Mouse (Mus musculus) left cerebral cortex, postnatal 14 days (tissue): Measurements from ENCODE around the gene Zyg11b. TPM values are rescaled to one million over a fixed set of nuclear protein-coding genes. Genes with fewer than 3 reads are reported as not detected.

Experiments
- DNase-seq, 2 experiments: peaks; one replicate each; pipeline ENCODE4 v3.0.0; 2021 to 2022; ENCODE audit warnings: low spot score in 2 of 2, mixed read lengths in 1 of 2
- intact Hi-C: fragments of 180-260 bp; cut with DNase I; formaldehyde crosslinking; loops from one replicate; pipeline ENCODE4 v1.15.1; 2025
- long read RNA-seq, 2 experiments: library from polyadenylated mRNA; stranded (forward); transcript quantifications; one replicate each; pipeline ENCODE4 v2.0.0; 2021
- total RNA-seq, 2 experiments: library from RNA; stranded (reverse); gene quantifications; 2 replicates each; pipeline ENCODE4 v1.2.3; 2021

The Zyg11b gene
- total RNA-seq = 100 to 1,000 TPM; 132 to 137 TPM
- long read RNA-seq, experiment 1, full-length matches to known transcripts = 1 of 16 reads
- long read RNA-seq, experiment 1, partial matches to known transcripts = 0 of 16 reads
- long read RNA-seq, experiment 1, other reads (novel, unspliced or antisense) = 15 of 16 reads
- long read RNA-seq, experiment 2, full-length matches to known transcripts = 4 of 21 reads
- long read RNA-seq, experiment 2, partial matches to known transcripts = 1 of 21 reads
- long read RNA-seq, experiment 2, other reads (novel, unspliced or antisense) = 16 of 21 reads

DNA sequence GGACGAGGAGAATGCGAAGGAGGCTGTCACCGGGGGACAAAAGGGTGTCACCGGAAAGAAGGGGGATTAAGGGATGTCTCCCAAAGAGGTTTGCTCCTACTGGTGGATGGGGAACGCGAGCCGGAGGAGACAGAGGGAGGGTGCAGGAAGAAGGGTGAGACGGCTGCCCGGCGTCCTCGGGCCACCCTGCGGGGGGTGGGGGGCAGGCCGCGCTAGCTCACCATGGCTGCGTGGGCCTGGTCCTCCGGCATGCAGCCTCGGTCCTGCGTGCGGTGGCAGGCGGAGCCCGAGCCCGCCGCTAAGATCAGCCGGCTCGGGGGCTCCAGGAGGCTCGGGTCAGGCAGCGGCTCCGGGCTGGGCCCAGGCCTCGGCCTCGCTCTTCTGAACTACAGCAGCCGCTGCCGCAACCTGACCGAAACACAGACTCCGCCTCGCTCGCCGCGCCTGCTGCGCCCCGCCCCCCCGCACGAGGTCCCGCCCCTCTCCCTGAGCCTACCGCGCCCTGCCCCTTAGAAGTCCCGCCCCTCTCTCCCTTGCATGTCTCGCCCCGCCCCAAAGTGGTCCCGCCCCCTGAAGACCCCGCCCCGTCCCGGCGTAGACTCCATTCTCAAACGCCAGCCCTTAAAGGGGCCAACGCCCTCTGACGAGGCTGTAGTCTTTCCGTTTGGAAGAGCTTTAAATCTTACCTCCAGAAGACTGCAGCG, at the start of gene Zyg11b:
Gene Zyg11b (minus strand): TSS at position 427 of the 704 bp plus-strand sequence.
- intact Hi-C loops = no loop called here
- peak; percentile 84 to 85 for DNase-seq

DNA sequence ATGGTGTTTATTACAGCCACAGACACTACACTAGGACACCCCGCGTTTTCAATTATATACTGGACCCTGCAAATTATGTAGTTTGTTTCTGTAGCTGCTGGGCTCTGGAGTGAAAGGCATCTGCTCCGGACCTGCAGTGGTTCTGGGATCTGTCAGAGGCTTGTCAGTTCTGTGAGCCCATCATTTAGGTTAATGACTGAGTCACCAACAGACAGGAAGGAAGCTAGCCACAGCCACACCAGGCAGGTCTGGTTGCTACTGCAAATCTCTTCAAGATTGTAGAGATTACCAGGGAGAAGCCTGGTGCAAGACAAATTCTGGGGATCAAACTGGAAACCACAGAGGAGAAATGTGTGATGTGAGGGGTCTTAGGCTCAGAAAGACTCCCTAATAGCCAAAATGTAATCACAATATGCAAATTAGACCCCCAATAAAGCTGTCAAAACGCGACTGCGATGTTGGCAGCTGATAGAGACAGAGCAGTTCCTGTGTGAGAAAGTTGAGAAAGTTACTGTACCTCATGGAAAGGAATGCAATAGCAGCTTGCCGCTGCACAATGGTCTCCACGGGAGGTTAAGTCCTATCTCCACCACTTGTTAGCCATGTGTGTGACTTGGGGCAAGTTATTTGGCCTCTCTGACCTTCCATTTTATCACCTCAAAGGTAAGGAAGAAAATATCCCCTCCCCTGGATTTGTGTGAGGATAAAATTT, 49.1 kb upstream of the Zyg11b start:
- DNase-seq = no peak
- intact Hi-C loops = no loop called here

DNA sequence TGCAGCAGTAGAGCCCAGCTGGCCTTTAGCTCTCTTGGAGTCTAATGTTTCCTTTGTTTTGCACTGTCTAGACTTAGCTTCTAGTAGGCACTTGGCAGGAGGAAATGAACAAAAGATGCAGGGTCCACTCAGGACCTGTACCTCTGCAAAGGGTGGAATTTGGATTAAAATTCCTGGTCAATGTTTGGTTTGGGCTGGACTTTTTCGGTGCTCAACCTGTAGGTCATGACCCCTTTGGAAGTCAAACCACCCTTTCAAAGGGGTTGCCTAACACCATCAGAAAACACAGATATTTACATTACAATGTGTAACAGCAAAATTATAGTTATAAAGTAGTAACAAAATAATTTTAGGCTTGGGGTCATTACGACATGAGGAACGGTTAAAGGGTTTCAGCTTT, 48.2 kb upstream of the Zyg11b start:
- no peak for DNase-seq
- intact Hi-C loops = no loop called here

DNA sequence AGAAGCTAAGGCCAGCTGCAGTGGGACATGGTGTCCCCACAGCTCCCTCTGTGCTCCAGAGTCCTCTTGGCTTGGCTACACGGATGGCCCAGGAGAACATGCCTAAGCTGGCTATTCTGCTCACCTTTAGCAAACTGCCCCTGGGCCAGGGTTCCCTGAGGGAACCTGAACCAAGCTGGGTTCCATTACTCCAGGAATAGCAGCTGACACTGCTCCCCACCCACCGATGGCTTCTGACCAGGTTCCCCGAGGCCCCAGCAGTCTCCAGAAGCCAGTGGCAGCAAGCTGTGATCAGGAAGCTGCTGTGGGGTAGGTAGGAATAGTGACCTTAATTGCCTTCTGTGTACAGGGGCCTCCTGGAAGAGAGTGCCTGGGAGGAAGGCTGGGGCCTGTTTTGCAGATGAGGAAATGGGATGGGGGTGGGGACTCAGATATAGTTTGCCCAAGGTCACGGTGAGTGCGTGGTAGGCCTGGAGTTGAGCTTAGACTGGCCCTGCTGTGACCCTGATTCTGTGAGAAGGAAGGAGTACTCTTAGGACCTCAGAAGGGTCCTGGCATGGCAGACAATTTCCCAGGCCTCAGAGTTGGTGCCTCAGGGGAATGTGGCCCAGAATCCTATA, 47.5 kb upstream of the Zyg11b start:
- intact Hi-C loops = no loop called here
- DNase-seq = no peak

DNA sequence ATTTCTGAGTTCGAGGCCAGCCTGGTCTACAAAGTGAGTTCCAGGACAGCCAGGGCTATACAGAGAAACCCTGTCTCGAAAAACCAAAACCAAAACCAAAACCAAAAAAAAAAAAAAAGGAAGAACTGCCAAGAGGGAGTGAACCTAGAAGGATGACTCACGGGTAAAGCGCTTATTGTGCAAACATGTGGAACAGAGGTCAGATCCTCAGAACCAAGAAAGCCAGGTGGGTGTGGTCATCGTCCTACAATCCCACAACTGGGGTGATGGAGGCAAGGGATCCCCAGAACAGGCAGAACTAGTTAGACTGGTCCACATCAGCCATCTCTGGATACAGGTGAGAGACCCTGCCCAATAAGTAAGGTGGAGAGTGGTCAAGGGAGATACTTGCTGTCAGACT, 46.2 kb upstream of the Zyg11b start:
- no peak for DNase-seq
- intact Hi-C loops = no loop called here

DNA sequence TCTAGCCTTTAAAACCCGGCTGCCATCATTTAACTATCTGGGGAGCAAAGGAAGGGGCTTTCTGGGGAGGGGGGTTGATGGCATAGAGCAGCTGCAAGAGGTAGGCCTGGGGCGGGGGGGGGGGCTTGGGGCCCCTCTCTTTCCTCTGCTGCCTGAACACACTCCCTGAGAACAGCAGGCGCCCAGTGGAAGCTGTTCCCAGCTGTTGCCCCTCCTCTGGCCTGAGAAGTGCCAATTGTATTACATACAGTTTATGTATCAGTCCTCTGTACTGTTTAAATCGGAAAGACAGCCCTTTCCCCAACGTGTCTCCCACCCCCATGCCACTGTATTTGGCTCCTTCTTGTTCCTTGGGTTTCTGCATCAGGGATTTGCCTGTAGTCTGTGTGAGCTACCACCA, 44.9 kb upstream of the Zyg11b start:
- intact Hi-C loops = no loop called here
- DNase-seq = no peak

DNA sequence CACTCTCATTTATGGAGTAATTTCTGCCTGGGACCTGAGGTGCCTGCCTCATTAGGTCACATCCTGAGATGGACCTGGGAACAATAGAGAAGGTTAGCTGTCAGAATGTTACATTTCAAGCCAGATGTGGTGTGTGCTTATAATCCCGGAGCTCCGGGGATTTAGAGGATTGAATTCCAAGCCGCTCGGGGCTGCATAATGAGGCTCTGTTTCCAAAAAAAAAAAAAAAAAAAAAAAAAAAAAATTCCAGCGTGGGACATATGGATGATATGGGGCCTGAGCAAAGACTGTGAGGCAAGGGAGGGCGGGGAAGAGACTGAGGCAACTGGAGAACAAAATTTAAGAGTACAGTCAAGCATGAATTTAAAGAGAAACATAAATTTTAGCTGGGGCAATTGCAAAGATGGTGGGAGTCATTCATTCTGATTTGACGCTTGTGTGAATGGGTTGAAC, 43.8 kb upstream of the Zyg11b start:
- DNase-seq = no peak
- intact Hi-C loops = no loop called here

DNA sequence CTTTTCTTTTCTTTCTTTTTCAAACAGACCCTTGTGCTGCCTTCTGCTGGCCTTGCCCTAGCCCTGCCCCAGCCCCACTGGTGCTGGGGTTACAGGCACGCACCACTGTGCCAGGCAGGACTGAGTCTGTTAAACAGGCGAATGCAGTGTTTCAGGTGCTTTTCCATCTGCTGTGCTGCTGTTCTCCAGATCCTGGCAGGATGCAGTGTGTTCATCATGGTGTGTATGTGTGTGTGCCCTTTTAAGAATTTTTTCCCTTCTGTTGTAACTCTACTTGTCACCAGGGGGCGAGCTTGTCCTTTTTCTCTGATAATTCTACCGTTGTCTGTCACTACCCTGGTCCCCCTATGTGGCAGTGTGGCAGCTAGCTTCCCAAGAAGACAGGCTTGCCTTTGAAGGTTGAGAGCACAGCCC, 38.4 kb upstream of the Zyg11b start:
- peak; percentile 74 to 83 for DNase-seq
- intact Hi-C loops = loop anchor here (5.0 to 10.0 kb wide), 2 partner anchors 123 to 236 kb away; partner anchors contain the start of genes Orc1 and Prpf38a

DNA sequence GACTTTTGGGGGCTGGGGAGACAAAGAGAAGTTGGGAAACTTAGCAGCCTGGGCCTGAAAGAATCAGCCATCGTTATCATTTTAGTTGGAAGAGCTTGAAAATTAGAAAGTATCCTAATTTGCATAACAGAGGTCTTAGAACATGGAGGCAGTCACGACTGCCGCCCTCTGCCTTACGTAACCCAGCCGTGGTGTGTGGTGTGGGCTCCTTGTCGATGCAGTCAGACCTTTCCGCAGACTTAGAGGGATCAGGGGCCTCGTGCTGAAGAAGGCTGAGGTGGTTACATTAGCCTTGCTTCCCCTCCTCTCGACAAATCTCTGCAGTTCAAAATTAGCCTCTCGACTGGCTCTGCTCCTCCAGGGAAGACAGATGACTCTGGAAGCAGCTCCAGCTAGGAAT, 37.9 kb upstream of the Zyg11b start:
- intact Hi-C loops = loop anchor here (5.0 to 10.0 kb wide), 2 partner anchors 123 to 236 kb away; partner anchors contain the start of genes Orc1 and Prpf38a
- peak; percentile 50 to 55 for DNase-seq

DNA sequence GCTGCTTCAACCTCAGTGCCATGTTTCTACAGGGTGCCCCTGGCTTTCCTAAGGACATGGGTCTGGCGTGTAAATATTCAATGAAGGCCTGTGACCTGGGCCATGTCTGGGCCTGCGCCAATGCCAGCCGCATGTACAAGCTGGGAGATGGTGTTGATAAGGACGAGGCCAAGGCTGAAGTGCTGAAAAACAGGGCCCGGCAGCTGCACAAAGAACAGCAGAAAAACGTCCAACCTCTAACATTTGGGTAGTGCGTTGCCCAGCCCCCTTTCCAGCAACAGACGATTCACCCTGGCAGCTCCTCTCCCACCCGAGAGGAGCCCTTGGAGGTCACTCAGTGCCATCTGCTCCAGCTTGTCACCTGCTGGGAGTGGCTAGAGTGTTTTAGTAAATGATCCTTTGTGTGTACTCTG, 37.4 kb upstream of the Zyg11b start:
- intact Hi-C loops = loop anchor here (5.0 to 10.0 kb wide), 2 partner anchors 124 to 236 kb away; partner anchors contain the start of genes Orc1 and Prpf38a
- DNase-seq = no peak

DNA sequence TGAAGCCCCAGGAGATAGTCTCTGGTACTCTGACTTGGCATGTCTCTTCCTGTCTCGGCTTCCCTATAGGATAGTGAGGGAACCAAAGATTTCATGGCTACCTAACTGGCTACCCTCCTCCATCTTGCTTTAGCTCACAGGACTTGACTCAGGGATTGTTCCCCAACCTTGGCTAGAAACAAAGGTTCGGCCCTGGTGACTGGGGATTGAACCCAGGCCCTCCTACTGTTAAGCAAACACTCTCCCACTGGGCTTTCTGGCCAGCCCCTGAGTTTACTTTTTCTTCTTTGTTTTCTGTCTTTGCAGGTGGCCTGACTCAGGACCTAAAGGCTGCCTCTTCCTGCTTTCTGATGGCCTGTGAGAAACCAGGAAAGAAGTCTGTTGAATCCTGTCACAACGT, 36.9 kb upstream of the Zyg11b start:
- intact Hi-C loops = loop anchor here (5.0 to 10.0 kb wide), 2 partner anchors 124 to 237 kb away; partner anchors contain the start of genes Orc1 and Prpf38a
- no peak for DNase-seq

DNA sequence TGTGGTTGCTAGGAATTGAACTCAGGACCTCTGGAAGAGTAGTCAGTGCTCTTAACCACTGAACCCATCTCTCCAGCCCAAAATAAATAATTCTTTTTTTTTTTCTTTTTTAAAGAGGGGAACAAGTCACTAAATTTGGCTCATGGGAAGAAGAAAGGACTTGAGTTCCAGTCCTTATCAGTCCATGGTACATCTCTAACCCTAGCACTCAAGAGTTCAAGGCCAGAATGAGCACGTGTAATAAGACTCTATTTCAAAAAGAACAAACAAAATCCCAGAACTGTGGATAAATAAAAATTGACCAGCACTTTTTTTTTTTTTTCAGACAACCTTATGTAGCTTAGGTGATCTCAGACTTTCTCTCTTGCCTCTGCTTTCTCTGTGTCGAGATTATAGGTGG, 35.9 kb upstream of the Zyg11b start:
- intact Hi-C loops = loop anchor here (5.0 to 10.0 kb wide), 2 partner anchors 126 to 238 kb away; partner anchors contain the start of genes Orc1 and Prpf38a
- DNase-seq = no peak

DNA sequence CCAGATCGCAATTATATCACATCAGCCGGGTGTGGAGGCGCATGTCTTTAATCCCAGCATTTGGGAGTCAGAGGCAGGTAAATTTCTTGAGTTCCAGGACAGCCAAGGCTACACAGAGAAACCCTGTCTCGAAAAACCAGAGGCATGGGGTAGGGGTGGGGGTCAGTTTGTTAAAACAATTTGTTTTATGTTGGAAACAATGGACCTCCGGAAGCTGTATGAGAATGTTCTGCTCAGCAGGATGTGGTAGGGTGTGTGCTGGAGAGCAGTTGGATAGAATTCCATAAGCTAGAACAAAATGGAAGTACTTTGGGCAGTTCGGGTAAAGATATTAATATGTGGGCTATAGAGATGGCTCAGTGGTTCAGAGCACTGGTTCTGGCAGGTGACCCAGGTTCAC, 34.5 kb upstream of the Zyg11b start:
- intact Hi-C loops = loop anchor here (5.0 to 10.0 kb wide), 2 partner anchors 127 to 239 kb away; partner anchors contain the start of genes Orc1 and Prpf38a
- no peak for DNase-seq

DNA sequence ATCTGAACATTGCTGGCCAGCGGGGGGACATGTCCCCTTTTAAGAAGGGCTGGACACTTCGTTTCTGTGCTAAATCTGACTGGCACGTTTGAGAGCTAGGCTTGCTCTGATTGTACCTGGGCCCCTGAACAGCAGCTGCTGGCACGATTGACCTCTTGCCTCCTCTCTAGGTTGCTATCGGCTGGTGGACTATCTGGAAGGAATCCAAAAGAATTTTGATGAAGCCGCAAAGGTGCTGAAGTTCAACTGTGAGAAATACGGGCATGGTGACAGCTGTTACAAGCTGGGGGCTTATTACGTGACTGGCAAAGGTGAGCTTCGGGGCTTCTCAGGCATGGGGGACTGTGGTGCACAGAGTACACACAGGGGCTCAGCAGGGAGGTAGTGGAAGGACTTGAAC, 31.1 kb upstream of the Zyg11b start:
- intact Hi-C loops = loop anchor here (10.0 kb wide), 1 partner anchor 243 kb away; the partner anchor contains the start of genes Orc1 and Prpf38a
- DNase-seq = no peak

DNA sequence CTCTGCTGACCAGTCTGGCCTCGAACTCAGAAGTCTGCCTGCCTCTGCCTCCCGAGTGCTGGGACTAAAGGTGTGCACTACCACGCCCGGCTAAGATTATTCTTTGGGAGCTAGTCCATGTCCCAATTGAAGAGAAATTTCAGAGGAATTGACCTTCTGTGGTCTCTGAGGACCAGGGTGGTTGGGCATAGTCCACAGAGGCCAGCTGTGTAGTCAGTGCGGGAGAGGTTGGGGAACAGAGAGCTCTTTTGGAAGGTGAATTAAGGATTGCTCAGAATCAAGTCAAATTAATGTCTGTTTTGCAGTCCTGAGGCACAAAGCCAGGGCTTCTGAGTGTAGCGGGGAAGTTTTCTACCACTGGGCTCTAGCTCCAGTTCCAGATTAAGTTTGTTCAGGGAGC, 28.9 kb upstream of the Zyg11b start:
- DNase-seq = no peak
- intact Hi-C loops = loop anchor here (10.0 kb wide), 4 partner anchors 75 to 435 kb away; partner anchors contain the start of genes Orc1 and Prpf38a

DNA sequence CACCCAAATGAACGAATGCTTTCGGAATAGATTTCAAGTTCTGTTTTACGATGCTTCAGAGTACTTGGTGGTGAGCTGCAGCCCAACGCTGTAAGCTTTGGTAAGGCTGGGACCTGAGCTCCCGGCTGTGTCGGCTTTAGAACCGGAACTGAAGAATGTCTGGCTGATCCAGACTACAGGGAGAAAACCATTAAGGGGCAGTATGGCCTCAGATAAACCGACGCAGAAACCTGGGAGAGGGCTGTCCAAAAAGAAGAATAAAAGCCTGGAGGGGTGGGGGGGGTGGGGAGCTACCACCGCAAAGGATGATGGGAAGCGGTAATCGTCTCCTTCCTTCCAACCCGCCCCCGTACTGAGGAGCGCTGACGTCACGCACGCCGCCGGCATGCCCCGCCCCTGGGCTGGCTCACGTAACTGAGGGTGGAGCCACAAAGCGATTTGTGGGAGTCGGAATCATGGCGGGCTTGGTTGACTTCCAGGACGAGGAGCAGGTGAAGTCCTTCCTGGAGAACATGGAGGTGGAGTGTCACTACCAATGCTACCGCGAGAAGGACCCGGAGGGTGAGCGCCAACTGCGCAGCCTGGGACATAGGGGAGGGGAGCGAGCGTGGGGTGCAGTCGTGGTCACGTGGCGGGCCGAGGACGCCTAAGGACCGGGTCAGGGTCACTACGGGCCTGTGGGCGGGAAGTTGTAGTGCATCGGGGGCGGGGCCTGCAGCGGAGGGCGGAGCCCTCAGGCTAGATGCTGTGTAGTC, 27.0 kb upstream of the Zyg11b start, which contains the start of gene Coa7:
Gene Coa7 (plus strand): TSS at position 411 of the 755 bp plus-strand sequence.
- intact Hi-C loops = loop anchor here (10.0 kb wide), 3 partner anchors 73 to 433 kb away; no protein-coding TSS in a partner anchor
- peak; percentile 96 for DNase-seq

DNA sequence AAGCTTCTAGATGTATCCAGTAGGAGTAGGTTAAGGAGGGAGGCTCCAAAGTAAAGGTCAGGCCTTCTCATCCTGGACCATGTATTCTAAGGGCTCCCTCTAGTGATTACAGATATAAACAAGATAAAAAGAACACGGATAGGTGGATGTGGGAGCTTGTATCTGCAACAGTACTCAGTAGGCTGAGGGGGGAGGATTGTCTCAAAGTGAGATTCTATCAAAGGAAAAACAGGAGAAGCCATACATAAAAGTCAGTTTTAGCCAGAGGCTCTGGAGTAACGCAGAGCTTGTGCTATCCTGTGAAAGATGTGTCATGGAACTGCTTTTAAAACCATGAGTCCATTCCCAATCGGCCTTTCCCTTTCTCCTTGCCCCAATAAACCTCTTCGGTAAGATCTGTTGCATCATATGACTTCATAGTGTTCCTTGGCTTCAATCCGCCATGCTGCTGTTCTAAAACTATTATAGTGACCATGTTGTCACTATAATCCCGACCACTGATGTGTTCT, 26.2 kb upstream of the Zyg11b start:
- intact Hi-C loops = loop anchor here (10.0 kb wide), 3 partner anchors 72 to 432 kb away; no protein-coding TSS in a partner anchor
- peak; percentile 33 to 84 for DNase-seq

DNA sequence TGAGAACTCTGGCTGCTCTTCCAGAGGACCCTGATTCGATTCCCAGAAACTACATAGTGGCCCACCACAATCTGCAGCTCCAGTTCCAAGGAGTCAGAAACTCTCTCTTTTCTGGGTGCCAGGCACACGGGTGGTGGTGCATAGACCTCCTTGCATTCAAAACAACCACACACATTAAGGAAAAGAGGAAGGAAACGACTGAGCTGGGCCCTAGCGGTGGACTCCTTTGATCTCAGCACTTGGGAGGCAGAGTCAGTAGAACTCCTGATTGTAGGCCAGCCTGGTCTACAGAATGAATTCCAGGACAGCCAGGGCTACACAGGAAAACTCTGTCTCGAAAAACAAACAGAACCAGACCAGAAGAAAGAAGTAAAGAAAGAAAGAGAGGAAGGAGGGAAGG, 22.7 kb upstream of the Zyg11b start:
- no peak for DNase-seq
- intact Hi-C loops = loop anchor here (10.0 kb wide), 3 partner anchors 69 to 429 kb away; no protein-coding TSS in a partner anchor
